Mouse (Mus musculus): ENCODE measurements at regions not wholly inside any gene's neighbourhood (a gene's known extent, or its start where the extent isn't known, plus 50 kb on each side); places are given as distances from the start of the nearest gene placed in this dataset.

DNA sequence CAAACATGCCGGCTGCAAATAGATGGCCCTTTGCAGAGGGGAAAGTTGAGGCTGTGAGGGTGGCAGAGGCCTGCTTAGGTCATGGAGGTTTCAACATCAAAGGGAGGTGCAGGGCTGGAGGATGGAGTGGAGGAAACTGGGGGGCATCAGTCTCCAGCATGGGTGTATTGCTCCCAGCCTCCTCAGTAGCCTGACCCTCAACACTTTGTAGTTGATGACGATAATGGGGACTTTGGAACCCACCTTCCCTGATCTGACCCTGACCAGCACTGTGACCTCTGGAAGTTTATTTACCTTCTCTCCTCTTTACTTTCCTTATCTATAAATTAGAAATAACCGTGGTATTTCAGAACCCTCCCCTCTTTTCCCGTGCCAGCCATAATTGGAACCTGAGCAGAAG, 56.2 kb downstream of the Gm26897 start:
- Histone ChIP-seq H3K4me3 (ENCODE audit: low read depth, low read length) (no peak overlapping the region), H3K9me3 (ENCODE audit: control insufficient read depth, low read depth, low read length) (no peaks in the 10 kb centered on the region), H3K27me3 (ENCODE audit: control insufficient read depth, insufficient read depth, low read length) (no peaks in the 10 kb centered on the region), H3K4me1 (ENCODE audit: control insufficient read depth, insufficient read depth, low read length) (peaks cover 19% of the 10 kb centered on the region; the same call in 1 of the 2 replicates), H3K9ac (replicated peaks; ENCODE audit: low read depth, low read length) (no peak overlapping the region), H3K27ac (ENCODE audit: low read length) (no peak overlapping the region), H3K4me2 (replicated peaks; ENCODE audit: low read depth, low read length) (no peak overlapping the region), H3K36me3 (ENCODE audit: control insufficient read depth, insufficient read depth, low read length) (no peaks in the 10 kb centered on the region)
- 0 out of 2 replicates have a peak, but pooled peaks have one; percentile 2 for ATAC-seq (ENCODE audit: insufficient number of reproducible peaks, insufficient read depth, low FRiP score, low read depth)
- WGBS: 32% methylated on average over 4 of the region's 4 CpGs

GRCm38 (mm10) chr5:111790527-111790926, 56.8 kb downstream of the Gm26897 start:
- H3K27ac ChIP-seq (ENCODE audit: low read length): no peak overlapping the region
- no peak overlapping the region for H3K4me3 ChIP-seq (ENCODE audit: low read depth, low read length)
- peaks cover 19% of the 10 kb centered on the region; the same call in 1 of the 2 replicates for H3K4me1 ChIP-seq (ENCODE audit: control insufficient read depth, insufficient read depth, low read length)
- H3K36me3 ChIP-seq (ENCODE audit: control insufficient read depth, insufficient read depth, low read length): no peaks in the 10 kb centered on the region
- WGBS: 26% methylated on average over 9 of the region's 9 CpGs
- H3K9me3 ChIP-seq (ENCODE audit: control insufficient read depth, low read depth, low read length): no peaks in the 10 kb centered on the region
- no peaks in the 10 kb centered on the region for H3K27me3 ChIP-seq (ENCODE audit: control insufficient read depth, insufficient read depth, low read length)
- no peak overlapping the region for H3K4me2 ChIP-seq (replicated peaks; ENCODE audit: low read depth, low read length)
- peak; percentile 18; the same call in 1 of the 2 replicates for ATAC-seq (ENCODE audit: insufficient number of reproducible peaks, insufficient read depth, low FRiP score, low read depth)
- no peak overlapping the region for H3K9ac ChIP-seq (replicated peaks; ENCODE audit: low read depth, low read length)

DNA sequence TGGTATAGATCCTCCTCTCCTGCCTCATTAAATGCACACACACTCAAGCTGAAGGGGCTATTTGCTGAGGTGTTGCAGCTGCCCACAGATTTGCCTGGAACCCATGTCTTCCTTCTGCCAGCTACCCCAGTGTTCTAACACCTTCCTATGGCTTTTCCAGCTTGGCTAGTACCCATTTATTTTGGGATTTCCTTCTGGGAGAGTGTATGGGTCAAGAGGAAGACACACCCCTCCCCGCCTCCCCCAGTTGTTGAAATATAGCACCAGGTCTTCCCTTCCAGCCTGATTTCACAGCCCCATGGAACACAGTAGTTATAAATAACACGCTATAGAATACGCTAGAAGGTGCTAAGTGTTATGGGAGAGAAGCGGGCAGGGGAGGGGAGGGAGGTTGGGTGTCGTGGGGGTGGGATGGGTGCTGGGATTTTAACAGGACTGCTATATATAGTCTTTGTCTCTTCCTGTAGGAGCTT, 57.4 kb downstream of the Gm26897 start:
- Histone ChIP-seq H3K4me1 (ENCODE audit: control insufficient read depth, insufficient read depth, low read length) (peaks cover 19% of the 10 kb centered on the region; the same call in 1 of the 2 replicates), H3K4me3 (ENCODE audit: low read depth, low read length) (no peak overlapping the region), H3K4me2 (replicated peaks; ENCODE audit: low read depth, low read length) (no peak overlapping the region), H3K9ac (replicated peaks; ENCODE audit: low read depth, low read length) (no peak overlapping the region), H3K27ac (ENCODE audit: low read length) (no peak overlapping the region), H3K36me3 (ENCODE audit: control insufficient read depth, insufficient read depth, low read length) (no peaks in the 10 kb centered on the region), H3K9me3 (ENCODE audit: control insufficient read depth, low read depth, low read length) (no peaks in the 10 kb centered on the region), H3K27me3 (ENCODE audit: control insufficient read depth, insufficient read depth, low read length) (no peaks in the 10 kb centered on the region)
- ATAC-seq (ENCODE audit: insufficient number of reproducible peaks, insufficient read depth, low FRiP score, low read depth): no peak
- 66% methylated on average over 5 of the region's 5 CpGs for WGBS

DNA sequence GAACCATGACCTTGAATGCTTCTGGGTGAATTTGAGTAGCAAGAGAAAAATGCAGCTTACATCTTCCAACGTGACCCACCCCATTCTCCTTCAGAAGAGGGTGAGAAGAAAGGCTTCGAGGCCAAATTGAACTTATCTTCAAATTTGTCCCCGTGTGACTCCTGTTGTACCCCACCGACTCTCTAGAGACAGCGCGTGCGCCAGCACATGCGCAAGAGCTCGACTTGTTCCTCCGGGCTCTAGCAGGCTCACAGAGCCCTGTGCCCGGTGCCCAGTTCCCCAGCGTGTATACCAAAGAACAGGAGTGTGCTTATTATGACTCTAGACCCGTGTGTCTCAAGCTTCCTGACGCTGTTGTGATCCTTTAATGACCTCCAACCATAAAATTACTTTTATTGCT, 59.0 kb downstream of the Gm26897 start:
- peaks cover 19% of the 10 kb centered on the region; the same call in 1 of the 2 replicates for H3K4me1 ChIP-seq (ENCODE audit: control insufficient read depth, insufficient read depth, low read length)
- H3K27ac ChIP-seq (ENCODE audit: low read length): no peak overlapping the region
- no peak overlapping the region for H3K9ac ChIP-seq (replicated peaks; ENCODE audit: low read depth, low read length)
- no peak for ATAC-seq (ENCODE audit: insufficient number of reproducible peaks, insufficient read depth, low FRiP score, low read depth)
- H3K9me3 ChIP-seq (ENCODE audit: control insufficient read depth, low read depth, low read length): no peaks in the 10 kb centered on the region
- no peak overlapping the region for H3K4me3 ChIP-seq (ENCODE audit: low read depth, low read length)
- H3K27me3 ChIP-seq (ENCODE audit: control insufficient read depth, insufficient read depth, low read length): 0 out of 2 replicates have a peak, but pooled peaks cover 3% of the 10 kb centered on the region
- H3K36me3 ChIP-seq (ENCODE audit: control insufficient read depth, insufficient read depth, low read length): no peaks in the 10 kb centered on the region
- no peak overlapping the region for H3K4me2 ChIP-seq (replicated peaks; ENCODE audit: low read depth, low read length)
- WGBS: 82% methylated on average over 14 of the region's 14 CpGs

DNA sequence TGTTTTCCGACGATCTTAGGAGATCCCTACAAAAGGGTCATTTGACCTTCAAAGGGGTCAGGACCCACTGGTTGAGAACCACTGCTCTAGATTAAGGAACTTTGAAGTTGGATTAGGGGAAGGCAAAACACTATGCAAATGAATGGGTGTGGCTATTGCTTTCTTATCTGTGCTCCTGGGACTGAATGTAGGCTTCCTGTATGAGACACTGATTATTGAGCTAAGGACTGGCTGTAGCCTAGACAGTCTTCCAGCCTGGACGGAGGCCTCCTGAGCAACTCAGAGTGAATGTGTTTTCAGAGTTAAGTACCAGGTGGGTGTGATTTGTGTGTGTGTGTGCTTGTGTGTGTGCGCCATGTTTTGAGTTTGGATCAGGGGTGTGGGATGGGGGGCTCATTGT, 59.5 kb downstream of the Gm26897 start:
- Histone ChIP-seq H3K4me2 (replicated peaks; ENCODE audit: low read depth, low read length) (no peak overlapping the region), H3K4me1 (ENCODE audit: control insufficient read depth, insufficient read depth, low read length) (peaks cover 19% of the 10 kb centered on the region; the same call in 1 of the 2 replicates), H3K36me3 (ENCODE audit: control insufficient read depth, insufficient read depth, low read length) (no peaks in the 10 kb centered on the region), H3K27me3 (ENCODE audit: control insufficient read depth, insufficient read depth, low read length) (0 out of 2 replicates have a peak, but pooled peaks cover 3% of the 10 kb centered on the region), H3K9ac (replicated peaks; ENCODE audit: low read depth, low read length) (no peak overlapping the region), H3K9me3 (ENCODE audit: control insufficient read depth, low read depth, low read length) (no peaks in the 10 kb centered on the region), H3K27ac (ENCODE audit: low read length) (no peak overlapping the region), H3K4me3 (ENCODE audit: low read depth, low read length) (no peak overlapping the region)
- no peak for ATAC-seq (ENCODE audit: insufficient number of reproducible peaks, insufficient read depth, low FRiP score, low read depth)
- 78% methylated on average over 4 of the region's 4 CpGs for WGBS

DNA sequence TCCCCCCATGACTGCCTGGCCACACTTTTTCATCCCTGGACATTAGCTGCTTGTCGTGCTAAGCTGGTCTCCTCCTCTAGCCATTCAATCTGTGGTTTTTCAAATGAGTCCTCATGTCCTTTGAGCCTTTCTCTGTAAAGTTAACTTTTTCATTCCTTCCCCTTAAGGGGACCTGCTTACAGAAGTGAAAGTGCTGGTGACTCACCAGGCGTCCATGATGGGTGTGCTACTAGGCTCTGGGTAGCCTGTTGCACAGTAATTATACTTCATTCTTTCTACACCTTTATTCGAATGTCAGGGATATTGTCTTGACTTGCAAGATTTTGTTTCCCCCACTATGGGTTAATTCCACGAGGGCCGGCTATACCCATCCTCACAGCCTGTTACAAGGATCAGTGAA, 63.2 kb downstream of the Gm26897 start:
- H3K27me3 ChIP-seq (ENCODE audit: control insufficient read depth, insufficient read depth, low read length): 0 out of 2 replicates have a peak, but pooled peaks cover 3% of the 10 kb centered on the region
- H3K9ac ChIP-seq (replicated peaks; ENCODE audit: low read depth, low read length): no peak overlapping the region
- H3K4me3 ChIP-seq (ENCODE audit: low read depth, low read length): no peak overlapping the region
- no peaks in the 10 kb centered on the region for H3K9me3 ChIP-seq (ENCODE audit: control insufficient read depth, low read depth, low read length)
- no peak overlapping the region for H3K27ac ChIP-seq (ENCODE audit: low read length)
- ATAC-seq (ENCODE audit: insufficient number of reproducible peaks, insufficient read depth, low FRiP score, low read depth): no peak
- H3K36me3 ChIP-seq (ENCODE audit: control insufficient read depth, insufficient read depth, low read length): no peaks in the 10 kb centered on the region
- H3K4me1 ChIP-seq (ENCODE audit: control insufficient read depth, insufficient read depth, low read length): peaks cover 14% of the 10 kb centered on the region
- WGBS: 69% methylated on average over 5 of the region's 5 CpGs
- no peak overlapping the region for H3K4me2 ChIP-seq (replicated peaks; ENCODE audit: low read depth, low read length)

GRCm38 (mm10) chr5:111799700-111800311, 66.1 kb downstream of the Gm26897 start:
- no peak overlapping the region for H3K4me2 ChIP-seq (replicated peaks; ENCODE audit: low read depth, low read length)

DNA sequence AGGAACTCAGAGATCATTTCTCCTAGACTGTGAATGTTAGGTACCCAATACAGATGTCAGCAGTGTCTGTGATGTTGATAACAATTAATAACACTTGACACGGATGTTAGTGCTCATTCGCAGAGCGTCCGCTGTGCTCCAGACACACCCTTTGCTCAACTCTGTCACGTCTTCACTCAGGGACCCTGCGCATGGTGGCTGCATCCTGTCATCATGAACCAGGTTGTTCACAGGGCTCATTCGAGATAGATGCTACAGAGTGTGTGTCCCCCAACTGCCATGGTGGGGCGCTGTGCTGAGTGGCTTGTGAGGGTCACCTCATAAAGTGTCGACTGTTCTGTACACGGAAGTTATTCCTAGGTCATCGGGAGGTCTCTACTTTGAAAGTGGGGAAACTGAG, 66.8 kb downstream of the Gm26897 start:
- no peak overlapping the region for H3K4me3 ChIP-seq (ENCODE audit: low read depth, low read length)
- no peak overlapping the region for H3K27ac ChIP-seq (ENCODE audit: low read length)
- H3K9me3 ChIP-seq (ENCODE audit: control insufficient read depth, low read depth, low read length): no peaks in the 10 kb centered on the region
- peaks cover 22% of the 10 kb centered on the region for H3K4me1 ChIP-seq (ENCODE audit: control insufficient read depth, insufficient read depth, low read length)
- no peaks in the 10 kb centered on the region for H3K36me3 ChIP-seq (ENCODE audit: control insufficient read depth, insufficient read depth, low read length)
- no peak overlapping the region for H3K4me2 ChIP-seq (replicated peaks; ENCODE audit: low read depth, low read length)
- no peak overlapping the region for H3K9ac ChIP-seq (replicated peaks; ENCODE audit: low read depth, low read length)
- no peak for ATAC-seq (ENCODE audit: insufficient number of reproducible peaks, insufficient read depth, low FRiP score, low read depth)
- H3K27me3 ChIP-seq (ENCODE audit: control insufficient read depth, insufficient read depth, low read length): 0 out of 2 replicates have a peak, but pooled peaks cover 3% of the 10 kb centered on the region
- 80% methylated on average over 11 of the region's 11 CpGs for WGBS

More at GRCm38 (mm10) chr5:111799700-111800311, 66.1 kb downstream of the Gm26897 start:
- Histone ChIP-seq H3K36me3 (ENCODE audit: control insufficient read depth, insufficient read depth, low read length) (no peaks in the 10 kb centered on the region), H3K9me3 (ENCODE audit: control insufficient read depth, low read depth, low read length) (no peaks in the 10 kb centered on the region), H3K4me1 (ENCODE audit: control insufficient read depth, insufficient read depth, low read length) (peaks cover 15% of the 10 kb centered on the region), H3K27me3 (ENCODE audit: control insufficient read depth, insufficient read depth, low read length) (0 out of 2 replicates have a peak, but pooled peaks cover 3% of the 10 kb centered on the region), H3K27ac (ENCODE audit: low read length) (peak overlapping the region; percentile 66; the same call in 1 of the 2 replicates), H3K9ac (replicated peaks; ENCODE audit: low read depth, low read length) (no peak overlapping the region), H3K4me3 (ENCODE audit: low read depth, low read length) (no peak overlapping the region)
- ATAC-seq (ENCODE audit: insufficient number of reproducible peaks, insufficient read depth, low FRiP score, low read depth): peak; percentile 64; the same call in 1 of the 2 replicates
- WGBS: 19% methylated on average over 15 of the region's 15 CpGs
